Mouse (Mus musculus) cerebellum, adult 2 months (tissue): Measurements from ENCODE around the gene Them7.

ENCODE experiments used
- CTCF ChIP-seq: fragments of 200-500 bp; IDR thresholded peaks from 2 replicates; pipeline ENCODE4 v1.5.1; 2011; ENCODE audit warnings: low read depth, mild to moderate bottlenecking, control low read depth, low read length, moderate library complexity, borderline replicate concordance; ENCODE audit not compliant: insufficient read depth
- POLR2A ChIP-seq: fragments of 200-500 bp; IDR thresholded peaks from 2 replicates; pipeline ENCODE4 v1.6.1; 2011; ENCODE audit warnings: low read length, control low read depth, borderline replicate concordance; ENCODE audit not compliant: insufficient read depth

GRCm38 (mm10) chr2:105232386-105232785 lies 8.3 kb downstream of the Them7 start:
- no peak for TF ChIP-seq CTCF
- no peak for TF ChIP-seq POLR2A
